Mouse (Mus musculus) liver, postnatal 0 days (tissue): ENCODE measurements around the gene Slc11a1.

Source experiments
- CTCF ChIP-seq: sonication (generic); IDR thresholded peaks from 2 replicates; pipeline ENCODE4 v1.5.1; 2016; ENCODE audit warnings: antibody characterized with exemption, low read depth
- EP300 ChIP-seq: IDR thresholded peaks from 2 replicates; pipeline ENCODE4 v1.6.1; 2016; ENCODE audit warnings: antibody characterized with exemption, low read depth, mild to moderate bottlenecking

DNA sequence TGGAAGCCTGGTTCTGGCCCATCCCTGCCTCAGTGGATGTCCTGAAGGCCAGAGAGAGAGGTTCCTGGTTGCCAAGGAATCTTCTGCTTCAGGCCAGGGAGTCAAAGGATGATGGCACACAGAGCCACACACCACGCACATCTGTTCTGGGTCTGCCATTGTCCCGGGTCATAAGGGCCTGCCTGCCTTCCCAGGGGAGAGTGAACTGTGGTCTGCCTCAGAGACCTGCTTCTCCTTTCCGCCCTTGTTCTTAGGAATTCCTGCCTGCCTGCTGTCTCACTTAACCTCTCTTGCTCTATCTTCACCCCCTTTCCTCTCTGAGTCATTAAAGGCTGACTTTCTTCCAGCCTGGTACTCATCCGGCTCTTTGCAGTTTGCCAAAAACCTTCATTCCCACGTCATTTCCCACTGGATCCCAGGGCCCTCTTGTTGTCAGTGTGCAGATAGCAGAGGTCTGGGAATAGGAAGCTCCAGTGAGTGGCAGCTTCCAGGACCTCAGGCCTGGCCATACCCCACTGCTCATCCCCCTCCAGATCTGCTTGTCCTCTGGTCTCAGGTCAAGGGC lies 22.4 kb upstream of the Slc11a1 start:
- TF ChIP-seq CTCF, result no peak
- TF ChIP-seq EP300, result peak; percentile 53; the same call in 1 of the 2 replicates
